ENCODE assay signal across 8 mouse cellular contexts in the genomic region with DNA sequence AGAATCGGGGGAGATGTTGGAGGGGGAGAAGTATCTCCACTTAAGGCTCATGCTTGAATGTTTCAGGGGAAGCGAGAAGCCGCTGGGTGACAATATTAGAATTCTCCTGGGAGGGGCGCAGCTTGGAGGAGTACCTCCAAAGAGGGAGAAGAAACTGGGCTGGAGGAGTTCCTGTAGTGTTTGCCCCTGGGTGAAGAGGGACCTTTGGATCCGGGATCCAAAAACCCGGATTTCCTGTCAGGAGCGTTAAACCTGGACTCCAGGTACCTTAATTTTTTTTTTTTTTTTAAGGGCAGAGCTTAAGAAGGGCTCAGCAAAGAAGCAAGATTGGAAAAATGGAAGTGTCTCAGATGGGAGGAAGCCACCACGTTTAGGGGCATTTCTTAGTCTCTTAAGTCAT. TPM values are rescaled to one million over a fixed set of nuclear protein-coding genes. Genes with fewer than 3 reads are reported as not detected.
DNase-seq lines count a peak whose midpoint lies in the region; ATAC-seq and TF ChIP-seq lines count a peak whose summit lies in the region.

No protein-coding gene starts in this region.

- peaks cover 80% of the 10 kb centered on the region for H3K4me1 ChIP-seq in kidney, embryonic 15.5 days
- H3K4me1 ChIP-seq in ES-E14 (ENCODE audit: control insufficient read depth in 2 of 2, insufficient read depth in 2 of 2, low read length in 2 of 2, poor library complexity in 1 of 2): peaks cover 11 to 24% of the 10 kb centered on the region in 2 experiments; a peak in 3 of 4 replicates
- no peaks in the 10 kb centered on the region for H3K4me1 ChIP-seq in embryonic fibroblast, embryonic 13.5 days (ENCODE audit: control insufficient read depth, insufficient read depth, low read length)
- H3K4me1 ChIP-seq in liver, embryonic 15.5 days (replicated peaks): peaks cover 55% of the 10 kb centered on the region

- peak overlapping the region; percentile 86 for H3K4me2 ChIP-seq in kidney, embryonic 15.5 days
- peak overlapping the region; percentile 72 for H3K4me2 ChIP-seq in liver, embryonic 15.5 days

- in situ Hi-C loops in ES-E14 (cut with MboI; ENCODE audit: low sequenced_read_pairs in 2 of 2, unreplicated experiment in 2 of 2): no loop called here

- 2% methylated on average over 8 of the region's 8 CpGs for WGBS in kidney, embryonic 15.5 days
- WGBS in liver, embryonic 15.5 days (ENCODE audit: insufficient replicate concordance): 5% methylated on average over 8 of the region's 8 CpGs

- H3K4me3 ChIP-seq in kidney, embryonic 15.5 days (replicated peaks): peak overlapping the region; percentile 55
- peak overlapping the region; percentile 69 to 76 for H3K4me3 ChIP-seq in ES-E14 (ENCODE audit: insufficient read depth in 1 of 2, low read depth in 1 of 2, low read length in 2 of 2, poor library complexity in 1 of 2, severe bottlenecking in 1 of 2)
- H3K4me3 ChIP-seq in embryonic fibroblast, embryonic 13.5 days (ENCODE audit: insufficient read depth, low read length): peak overlapping the region; percentile 39; the same call in 1 of the 2 replicates
- 0 out of 2 replicates have a peak overlapping the region, but pooled peaks have one; percentile 54 for H3K4me3 ChIP-seq in liver, embryonic 15.5 days (replicated peaks)

- no peak for ATAC-seq in kidney, embryonic 15.5 days (replicated peaks; ENCODE audit: low FRiP score)
- ATAC-seq in liver, embryonic 15.5 days (ENCODE audit: insufficient read depth): no peak

- no peak for TF ChIP-seq CTCF in embryonic fibroblast, embryonic 13.5 days (IDR thresholded peaks at IDR 0.05; ENCODE audit: borderline replicate concordance, insufficient read depth, low read length)

- 0 out of 2 replicates have a peak overlapping the region, but pooled peaks have one; percentile 36 for H3K9ac ChIP-seq in kidney, embryonic 15.5 days
- peak overlapping the region; percentile 87 for H3K9ac ChIP-seq in ES-E14 (ENCODE audit: insufficient read depth, low read depth, low read length, poor library complexity, severe bottlenecking)
- H3K9ac ChIP-seq in liver, embryonic 15.5 days: no peak overlapping the region

- peaks cover 99% of the 10 kb centered on the region for H3K27me3 ChIP-seq in kidney, embryonic 15.5 days
- peaks cover 100% of the 10 kb centered on the region for H3K27me3 ChIP-seq in liver, embryonic 15.5 days

- no peak for TF ChIP-seq POLR2A in embryonic fibroblast, embryonic 13.5 days (IDR thresholded peaks at IDR 0.05; ENCODE audit: low read depth, low read length)

- peak overlapping the region; percentile 84 for H3K27ac ChIP-seq in kidney, embryonic 15.5 days
- H3K27ac ChIP-seq in ES-E14 (ENCODE audit: insufficient read depth, low read depth, low read length, poor library complexity, severe bottlenecking): peak overlapping the region; percentile 91
- peak overlapping the region; percentile 74 for H3K27ac ChIP-seq in embryonic fibroblast, embryonic 13.5 days (ENCODE audit: insufficient read depth, low read length)
- H3K27ac ChIP-seq in liver, embryonic 15.5 days (replicated peaks): no peak overlapping the region

- H3K36me3 ChIP-seq in kidney, embryonic 15.5 days: no peaks in the 10 kb centered on the region; the same call in 1 of the 2 replicates
- peaks cover 8% of the 10 kb centered on the region; the same call in 1 of the 2 replicates for H3K36me3 ChIP-seq in ES-E14 (ENCODE audit: control insufficient read depth, insufficient read depth, low read length, poor library complexity, severe bottlenecking)
- H3K36me3 ChIP-seq in liver, embryonic 15.5 days (replicated peaks): no peaks in the 10 kb centered on the region

- no peak for DNase-seq in kidney, postnatal 36 days
- no peak for DNase-seq in ES-E14 (ENCODE audit: low read depth, low spot score)
- DNase-seq in thymus, postnatal 4 days: no peak
- no peak for DNase-seq in gastrocnemius, adult 18-20 months (ENCODE audit: low spot score)
- no peak for DNase-seq in frontal cortex, adult 2 months (ENCODE audit: extremely low spot score in 1 of 2, low spot score in 1 of 2)

- H3K9me3 ChIP-seq in kidney, embryonic 15.5 days (replicated peaks): no peaks in the 10 kb centered on the region
- no peaks in the 10 kb centered on the region for H3K9me3 ChIP-seq in ES-E14 (ENCODE audit: control insufficient read depth, insufficient read depth, low read depth, low read length)
- H3K9me3 ChIP-seq in liver, embryonic 15.5 days (replicated peaks): no peaks in the 10 kb centered on the region

TF ChIP-seq in ES-E14, 5 proteins besides CTCF, POLR2A, EP300 and RAD21:
- TF ChIP-seq ZNF384 (IDR thresholded peaks at IDR 0.05; ENCODE audit: low read depth, low read length): peak; percentile 91
- no peak for TF ChIP-seq CHD2 (IDR thresholded peaks at IDR 0.05; ENCODE audit: low read depth, low read length)

RNA-seq across cellular contexts. Expression of a gene that starts 5.6 kb away (rescaled TPM):
- 31.0 and 41.7 TPM in 2 replicates for polyA plus RNA-seq in kidney, embryonic 15.5 days (2015; fragmentation: Nextera tagmentation; extraction: Ambion mirVana)
- 65.8 and 114 TPM in 2 replicates for total RNA-seq in ES-E14 (2012; rRNA removed)
- polyA plus RNA-seq in embryonic fibroblast, embryonic 13.5 days (2011; ENCODE audit: insufficient read length, low read depth, missing spikeins): 46.5 and 50.6 TPM in 2 replicates
- 4.6 and 7.8 TPM in 2 replicates for polyA plus RNA-seq in liver, embryonic 15.5 days (2015; fragmentation: Nextera tagmentation; extraction: Ambion mirVana)
- total RNA-seq in gastrocnemius, adult 18-20 months (2021): 10 to 100 TPM; 55.8 to 66.9 TPM
- polyA plus RNA-seq in frontal cortex, adult 2 months (2012; rRNA removed): 68.8 and 69.8 TPM in 2 replicates

RNA-seq across cellular contexts. Expression of a gene that starts 24.0 kb away (rescaled TPM):
- 43.6 and 53.1 TPM in 2 replicates for polyA plus RNA-seq in kidney, embryonic 15.5 days (2015; fragmentation: Nextera tagmentation; extraction: Ambion mirVana)
- total RNA-seq in ES-E14 (2012; rRNA removed): 28.8 and 45.5 TPM in 2 replicates
- polyA plus RNA-seq in embryonic fibroblast, embryonic 13.5 days (2011; ENCODE audit: insufficient read length, low read depth, missing spikeins): 35.9 and 41.2 TPM in 2 replicates
- 16.4 and 18.6 TPM in 2 replicates for polyA plus RNA-seq in liver, embryonic 15.5 days (2015; fragmentation: Nextera tagmentation; extraction: Ambion mirVana)
- 1 to 10 TPM; 2.2 to 3.0 TPM for total RNA-seq in gastrocnemius, adult 18-20 months (2021)
- 58.4 and 62.8 TPM in 2 replicates for polyA plus RNA-seq in frontal cortex, adult 2 months (2012; rRNA removed)

RNA-seq across cellular contexts. Expression of a gene that starts 25.4 kb away (rescaled TPM):
- polyA plus RNA-seq in kidney, embryonic 15.5 days (2015; fragmentation: Nextera tagmentation; extraction: Ambion mirVana): 1.9 TPM in 1 of 2 replicates, not detected in the other
- total RNA-seq in ES-E14 (2012; rRNA removed): 1.4 and 1.5 TPM in 2 replicates
- 6.2 TPM in 1 of 2 replicates, not detected in the other for polyA plus RNA-seq in embryonic fibroblast, embryonic 13.5 days (2011; ENCODE audit: insufficient read length, low read depth, missing spikeins)
- polyA plus RNA-seq in liver, embryonic 15.5 days (2015; fragmentation: Nextera tagmentation; extraction: Ambion mirVana): 0.28 TPM in 1 of 2 replicates, not detected in the other
- total RNA-seq in gastrocnemius, adult 18-20 months (2021): under 1 TPM in 1 of 2 experiments, not detected in 1; 0.57 TPM
- 0.25 TPM in 1 of 2 replicates, not detected in the other for polyA plus RNA-seq in frontal cortex, adult 2 months (2012; rRNA removed)
